Mouse (Mus musculus) CH12.LX (cell line): ENCODE measurements around the gene Pprc1.

ENCODE experiments used
- CHD2 ChIP-seq: IDR thresholded peaks from 2 replicates; pipeline ENCODE4 v1.6.1; 2011; ENCODE audit warnings: low read length, improper control_type of control experiment
- CTCF ChIP-seq, 2 experiments: IDR thresholded peaks in 1 of 2; conservative IDR thresholded peaks in 1 of 2; 2 replicates each; pipeline ENCODE4 v1.5.1; 2011 to 2012; ENCODE audit warnings: low read depth in 2 of 2, low read length in 2 of 2, improper control_type of control experiment in 1 of 2, inconsistent platforms in 1 of 2, mild to moderate bottlenecking in 1 of 2, moderate library complexity in 1 of 2
- ELF1 ChIP-seq: IDR thresholded peaks from 2 replicates; pipeline ENCODE4 v1.6.1; 2014; ENCODE audit warnings: low read depth, mild to moderate bottlenecking, inconsistent platforms, low read length, improper control_type of control experiment
- EP300 ChIP-seq: IDR thresholded peaks from 2 replicates; pipeline ENCODE4 v1.6.1; 2011; ENCODE audit warnings: low read length, improper control_type of control experiment
- HCFC1 ChIP-seq: IDR thresholded peaks from 2 replicates; pipeline ENCODE4 v1.6.1; 2012; ENCODE audit warnings: low read depth, mild to moderate bottlenecking, inconsistent platforms, low read length, improper control_type of control experiment
- POLR2A ChIP-seq: IDR thresholded peaks from 2 replicates; pipeline ENCODE4 v1.6.1; 2011; ENCODE audit warnings: low read depth, mild to moderate bottlenecking, improper control_type of control experiment, low read length
- TCF12 ChIP-seq: IDR thresholded peaks from 2 replicates; pipeline ENCODE4 v1.6.1; 2014; ENCODE audit warnings: low read depth, mild to moderate bottlenecking, inconsistent platforms, low read length, improper control_type of control experiment
- ZNF384 ChIP-seq: IDR thresholded peaks from 2 replicates; pipeline ENCODE4 v1.6.1; 2012; ENCODE audit warnings: low read depth, low read length, improper control_type of control experiment, inconsistent platforms

DNA sequence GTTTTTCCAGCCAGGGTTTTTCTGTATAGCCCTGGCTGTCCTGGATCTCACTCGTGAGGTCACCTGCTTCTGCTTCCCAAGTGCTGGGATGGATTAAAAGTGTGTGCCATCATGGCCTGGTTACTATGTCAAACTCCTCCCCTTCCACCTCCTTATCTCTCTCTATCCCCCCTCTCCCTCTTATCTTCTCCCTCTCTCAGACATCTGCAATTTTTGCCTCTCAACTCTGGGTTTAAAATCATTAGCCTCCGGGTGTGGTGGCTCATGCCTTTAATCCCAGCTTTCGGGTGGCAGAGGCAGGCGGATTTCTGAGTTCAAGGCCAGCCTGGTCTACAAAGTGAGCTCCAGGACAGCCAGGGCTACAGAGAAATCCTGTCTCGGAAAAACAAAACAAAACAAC is 29.6 kb downstream of the Pprc1 start:
- no peak for TF ChIP-seq ELF1
- no peak for TF ChIP-seq POLR2A
- TF ChIP-seq CTCF (conservative IDR thresholded peaks at IDR 0.05 in 1 of 2, IDR thresholded peaks at IDR 0.05 in 1 of 2; ENCODE audit: low read depth in 2 of 2, low read length in 2 of 2) = no peak
- no peak for TF ChIP-seq ZNF384
- no peak for TF ChIP-seq CHD2
- no peak for TF ChIP-seq TCF12
- TF ChIP-seq EP300 = no peak
- no peak for TF ChIP-seq HCFC1
